Comparison of ENCODE assay signal across 9 mouse cellular contexts in genomic region chr14:25640421-25641056, GRCm38 (mm10). TPM values are rescaled to one million over a fixed set of nuclear protein-coding genes. Genes with fewer than 3 reads are reported as not detected.
DNase-seq lines count a peak whose midpoint lies in the region; ATAC-seq lines count a peak whose summit lies in the region.
"Had no signal": no experiment of that assay in that cellular context is flagged by ENCODE, and none has a peak within 500 bp of the region (broad histone marks: within the 10 kb centered on the region; RNA-seq: fewer than 3 reads in every experiment).

No protein-coding gene starts in this region.

- no peak overlapping the region for H3K9ac ChIP-seq in embryonic facial prominence, embryonic 12.5 days
- H3K9ac ChIP-seq in hindbrain, embryonic 16.5 days (ENCODE audit: low read depth, low read length): no peak overlapping the region; the same call in 1 of the 2 replicates
- H3K9ac ChIP-seq in stomach, embryonic 16.5 days (ENCODE audit: low read length): no peak overlapping the region
- H3K9ac ChIP-seq: embryonic facial prominence, embryonic 15.5 days had no signal

- H3K36me3 ChIP-seq in embryonic facial prominence, embryonic 12.5 days: peaks cover 84% of the 10 kb centered on the region
- peaks cover 100% of the 10 kb centered on the region for H3K36me3 ChIP-seq in embryonic facial prominence, embryonic 10.5 days (replicated peaks)
- H3K36me3 ChIP-seq in hindbrain, embryonic 16.5 days (ENCODE audit: control insufficient read depth, insufficient read depth, low read length): peaks cover 23% of the 10 kb centered on the region
- peaks cover 22% of the 10 kb centered on the region for H3K36me3 ChIP-seq in stomach, embryonic 16.5 days (ENCODE audit: control insufficient read depth, insufficient read depth, low read length)

- no peak overlapping the region for H3K4me2 ChIP-seq in embryonic facial prominence, embryonic 12.5 days (replicated peaks)
- H3K4me2 ChIP-seq in hindbrain, embryonic 16.5 days (ENCODE audit: low read length): no peak overlapping the region
- H3K4me2 ChIP-seq in stomach, embryonic 16.5 days (ENCODE audit: low read depth, low read length): no peak overlapping the region
- H3K4me2 ChIP-seq: embryonic facial prominence, embryonic 15.5 days had no signal

- H3K9me3 ChIP-seq in embryonic facial prominence, embryonic 12.5 days: no peaks in the 10 kb centered on the region
- no peaks in the 10 kb centered on the region for H3K9me3 ChIP-seq in embryonic facial prominence, embryonic 10.5 days
- no peaks in the 10 kb centered on the region for H3K9me3 ChIP-seq in hindbrain, embryonic 16.5 days (ENCODE audit: control insufficient read depth, low read length)
- H3K9me3 ChIP-seq in stomach, embryonic 16.5 days (replicated peaks; ENCODE audit: control insufficient read depth, low read length): no peaks in the 10 kb centered on the region
- H3K9me3 ChIP-seq: embryonic facial prominence, embryonic 15.5 days had no signal

- H3K4me1 ChIP-seq in embryonic facial prominence, embryonic 12.5 days: 0 out of 2 replicates have a peak, but pooled peaks cover 8% of the 10 kb centered on the region
- peaks cover 13% of the 10 kb centered on the region for H3K4me1 ChIP-seq in embryonic facial prominence, embryonic 10.5 days
- peaks cover 19% of the 10 kb centered on the region for H3K4me1 ChIP-seq in hindbrain, embryonic 16.5 days (ENCODE audit: control insufficient read depth, insufficient read depth, low read depth, low read length)
- no peaks in the 10 kb centered on the region for H3K4me1 ChIP-seq in stomach, embryonic 16.5 days (ENCODE audit: control insufficient read depth, insufficient read depth, low read length)

- no peak for ATAC-seq in embryonic facial prominence, embryonic 12.5 days (ENCODE audit: insufficient number of reproducible peaks, insufficient read depth, low FRiP score, low TSS enrichment)
- ATAC-seq in hindbrain, embryonic 16.5 days: no peak
- peak; percentile 29; the same call in 1 of the 2 replicates for ATAC-seq in stomach, embryonic 16.5 days (ENCODE audit: insufficient read depth, low FRiP score)

- no peak overlapping the region for H3K4me3 ChIP-seq in embryonic facial prominence, embryonic 12.5 days
- no peak overlapping the region for H3K4me3 ChIP-seq in embryonic facial prominence, embryonic 10.5 days
- no peak overlapping the region for H3K4me3 ChIP-seq in hindbrain, embryonic 16.5 days (ENCODE audit: low read length)
- no peak overlapping the region for H3K4me3 ChIP-seq in stomach, embryonic 16.5 days (replicated peaks; ENCODE audit: low read length)
- H3K4me3 ChIP-seq: embryonic facial prominence, embryonic 15.5 days had no signal

- no peak for DNase-seq in embryonic facial prominence, embryonic 10.5 days (ENCODE audit: low spot score)
- peak; percentile 50 to 51 for DNase-seq in right cerebral cortex, adult 2 months (ENCODE audit: low spot score in 2 of 2)
- DNase-seq in right cerebral cortex, postnatal 25 days: no peak
- DNase-seq in cerebellum, postnatal 36 days: no peak
- DNase-seq in left cerebral cortex, adult 11 months (ENCODE audit: low spot score): no peak

- 0 out of 2 replicates have a peak overlapping the region, but pooled peaks have one; percentile 11 for H3K27ac ChIP-seq in embryonic facial prominence, embryonic 12.5 days
- no peak overlapping the region for H3K27ac ChIP-seq in embryonic facial prominence, embryonic 10.5 days (replicated peaks)
- peak overlapping the region; percentile 27; the same call in 1 of the 2 replicates for H3K27ac ChIP-seq in hindbrain, embryonic 16.5 days (ENCODE audit: low read depth, low read length)
- no peak overlapping the region for H3K27ac ChIP-seq in stomach, embryonic 16.5 days (ENCODE audit: low read length)
- H3K27ac ChIP-seq: embryonic facial prominence, embryonic 15.5 days had no signal

- no peaks in the 10 kb centered on the region for H3K27me3 ChIP-seq in embryonic facial prominence, embryonic 12.5 days
- H3K27me3 ChIP-seq in embryonic facial prominence, embryonic 10.5 days (replicated peaks; ENCODE audit: low read depth, poor library complexity, severe bottlenecking): no peaks in the 10 kb centered on the region
- H3K27me3 ChIP-seq in hindbrain, embryonic 16.5 days (replicated peaks; ENCODE audit: control insufficient read depth, insufficient read depth, low read length): no peaks in the 10 kb centered on the region
- no peaks in the 10 kb centered on the region for H3K27me3 ChIP-seq in stomach, embryonic 16.5 days (ENCODE audit: control insufficient read depth, insufficient read depth, low read length)
- H3K27me3 ChIP-seq: embryonic facial prominence, embryonic 15.5 days had no signal

- WGBS in embryonic facial prominence, embryonic 12.5 days: 68% methylated on average over 6 of the region's 6 CpGs
- WGBS in embryonic facial prominence, embryonic 10.5 days: 73% methylated on average over 6 of the region's 6 CpGs
- WGBS in hindbrain, embryonic 16.5 days: 43% methylated on average over 6 of the region's 6 CpGs
- 63% methylated on average over 6 of the region's 6 CpGs for WGBS in stomach, embryonic 16.5 days

RNA-seq across cellular contexts. Expression of gene Ppif, which starts 53.4 kb away (rescaled TPM):
- 27.6 and 30.3 TPM in 2 replicates for polyA plus RNA-seq in embryonic facial prominence, embryonic 12.5 days (2016; fragmentation: Nextera tagmentation; extraction: Ambion mirVana)
- 76.6 and 77.0 TPM in 2 replicates for polyA plus RNA-seq in embryonic facial prominence, embryonic 10.5 days (2016; fragmentation: Nextera tagmentation; extraction: Ambion mirVana)
- 34.6 and 45.4 TPM in 2 replicates for polyA plus RNA-seq in hindbrain, embryonic 16.5 days (2015; fragmentation: Nextera tagmentation; extraction: Ambion mirVana)
- polyA plus RNA-seq in stomach, embryonic 16.5 days (2015; fragmentation: Nextera tagmentation; extraction: Ambion mirVana): 47.7 and 69.3 TPM in 2 replicates

Comparison
In these comparisons a context has a peak if more than half of its experiments do, and no peak if none do; other contexts are left out.
1. H3K27ac ChIP-seq: peak in embryonic facial prominence, embryonic 12.5 days (single experiment) and hindbrain, embryonic 16.5 days (single experiment); none in embryonic facial prominence, embryonic 10.5 days (single experiment) and stomach, embryonic 16.5 days (single experiment).
2. DNase-seq: peak in right cerebral cortex, adult 2 months (2 of 2); none in embryonic facial prominence, embryonic 10.5 days (single experiment), right cerebral cortex, postnatal 25 days (single experiment), cerebellum, postnatal 36 days (0 of 2) and left cerebral cortex, adult 11 months (single experiment).